Mouse (Mus musculus): ENCODE data around the gene Rxra. TPM values are rescaled to one million over a fixed set of nuclear protein-coding genes. Genes with fewer than 3 reads are reported as not detected.

Rxra gene
- total RNA-seq, 2 experiments from 2014 or later, result 58.8 to 61.3 TPM

GRCm38 (mm10) chr2:27740091-27740608, 63.9 kb downstream of the Rxra start:
- peak; percentile 77 for DNase-seq

- no peak for DNase-seq
Observed at GRCm38 (mm10) chr2:27743177-27743576, 66.9 kb downstream of the Rxra start.

GRCm38 (mm10) chr2:27743863-27744611, 67.8 kb downstream of the Rxra start:
- DNase-seq, result no peak

GRCm38 (mm10) chr2:27744612-27745351, 68.5 kb downstream of the Rxra start:
- no peak for DNase-seq

GRCm38 (mm10) chr2:27745673-27746620, 69.7 kb downstream of the Rxra start:
- no peak for DNase-seq

- DNase-seq, result no peak
Observed at GRCm38 (mm10) chr2:27746854-27747253, 70.6 kb downstream of the Rxra start.

- no peak for DNase-seq
Observed at GRCm38 (mm10) chr2:27748984-27749383, 72.7 kb downstream of the Rxra start.

- no peak for DNase-seq
Observed at GRCm38 (mm10) chr2:27750399-27751134, 74.3 kb downstream of the Rxra start.

- no peak for DNase-seq
Observed at GRCm38 (mm10) chr2:27751135-27751519, 74.9 kb downstream of the Rxra start.

GRCm38 (mm10) chr2:27751803-27752202, 75.6 kb downstream of the Rxra start:
- DNase-seq, result no peak

GRCm38 (mm10) chr2:27754094-27754493, 77.9 kb downstream of the Rxra start:
- no peak for DNase-seq

GRCm38 (mm10) chr2:27755986-27756641, 79.9 kb downstream of the Rxra start:
- DNase-seq, result no peak

GRCm38 (mm10) chr2:27758414-27759301, 82.4 kb downstream of the Rxra start:
- DNase-seq, result peak; percentile 94

- DNase-seq, result no peak
Observed at GRCm38 (mm10) chr2:27759431-27759830, 83.2 kb downstream of the Rxra start.

- no peak for DNase-seq
Observed at GRCm38 (mm10) chr2:27761260-27761995, 85.2 kb downstream of the Rxra start.

- no peak for DNase-seq
Observed at GRCm38 (mm10) chr2:27761996-27762340, 85.7 kb downstream of the Rxra start.

- DNase-seq, result no peak
Observed at GRCm38 (mm10) chr2:27762509-27762908, 86.3 kb downstream of the Rxra start.

GRCm38 (mm10) chr2:27762920-27763780, 86.9 kb downstream of the Rxra start:
- DNase-seq, result no peak
